Mouse (Mus musculus) neural tube, embryonic 14.5 days (tissue): ENCODE measurements around the gene Tspo. TPM values are rescaled to one million over a fixed set of nuclear protein-coding genes. Genes with fewer than 3 reads are reported as not detected.

Source experiments
- ATAC-seq: fragments of 200-750 bp; cut with Nextera tagmentation; 2 replicates; pipeline ENCODE4 v1.8.0; 2017; ENCODE audit warnings: low read depth, mild to moderate bottlenecking, moderate TSS enrichment, moderate library complexity
- H3K27ac ChIP-seq: fragments of 300-500 bp; sonication (generic); 2 replicates; pipeline ENCODE4 v1.5.1; 2014; ENCODE audit warnings: low read depth, mild to moderate bottlenecking, control low read depth, low read length, moderate library complexity, mixed read lengths
- H3K27me3 ChIP-seq: fragments of 300-500 bp; sonication (generic); 2 replicates; pipeline ENCODE4 v1.6.1; 2014; ENCODE audit warnings: low read length; ENCODE audit not compliant: control insufficient read depth, insufficient read depth
- H3K36me3 ChIP-seq: fragments of 300-500 bp; sonication (generic); 2 replicates; pipeline ENCODE4 v1.6.1; 2014; ENCODE audit warnings: low read length, mixed read lengths; ENCODE audit not compliant: control insufficient read depth, insufficient read depth
- H3K4me1 ChIP-seq: fragments of 300-500 bp; sonication (generic); 2 replicates; pipeline ENCODE4 v1.6.1; 2014; ENCODE audit warnings: low read length; ENCODE audit not compliant: control insufficient read depth, insufficient read depth
- H3K4me2 ChIP-seq: fragments of 300-500 bp; sonication (generic); 2 replicates; pipeline ENCODE4 v1.6.1; 2014; ENCODE audit warnings: mild to moderate bottlenecking, low read depth, low read length, control low read depth
- H3K4me3 ChIP-seq: fragments of 300-500 bp; sonication (generic); 2 replicates; pipeline ENCODE4 v1.5.1; 2014; ENCODE audit warnings: low read depth, low read length, control low read depth, mixed read lengths
- H3K9ac ChIP-seq: fragments of 300-500 bp; sonication (generic); replicated peaks from 2 replicates; pipeline ENCODE4 v1.6.1; 2014; ENCODE audit warnings: low read depth, mild to moderate bottlenecking, control low read depth, low read length, mixed read lengths
- H3K9me3 ChIP-seq: fragments of 300-500 bp; sonication (generic); 2 replicates; pipeline ENCODE4 v1.6.1; 2016; ENCODE audit warnings: low read length; ENCODE audit not compliant: control insufficient read depth
- WGBS: fragments of 180-500 bp; shearing (Covaris S2); extraction: QIAGEN DNeasy Blood & Tissue Kit; methylation state at CpG from one replicate; pipeline ENCODE4 v1.1.7; 2014; 5-methylcytosine and 5-hydroxymethylcytosine counted together
- polyA plus RNA-seq: library from polyadenylated mRNA; unstranded; fragments of >200 nt; fragmentation: Nextera tagmentation; extraction: Ambion mirVana; gene quantifications from 2 replicates; pipeline ENCODE4 v1.2.1, GENCODE M21; 2014

The Tspo gene
- polyA plus RNA-seq, 1 experiment from 2014 or later, result 4.7 TPM

DNA sequence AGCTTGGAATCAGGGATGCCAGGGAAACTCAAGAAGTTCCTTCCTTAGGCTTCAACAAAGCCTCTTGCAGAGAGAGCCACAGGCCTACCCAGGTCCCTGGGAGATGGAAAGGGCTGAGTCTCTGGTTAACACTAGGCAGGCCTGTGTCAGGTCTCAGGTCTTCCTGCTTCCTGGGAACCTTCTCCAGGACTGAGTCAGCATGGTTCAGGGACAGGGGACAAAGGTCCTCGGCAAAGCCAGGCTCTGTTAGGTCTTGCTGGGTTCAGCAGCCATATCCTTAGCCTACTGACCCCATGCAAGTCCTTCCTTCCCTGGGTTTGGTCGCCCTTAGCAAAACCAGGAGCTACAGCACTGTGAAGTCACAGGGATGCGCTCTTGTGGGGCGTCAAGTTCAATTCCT, 27.4 kb downstream of the Tspo start:
- no peak for ATAC-seq
- no peak overlapping the region for H3K4me2 ChIP-seq
- no peak overlapping the region for H3K9ac ChIP-seq
- no peaks in the 10 kb centered on the region; the same call in 1 of the 2 replicates for H3K9me3 ChIP-seq
- WGBS, result 94% methylated on average over 4 of the region's 4 CpGs
- H3K4me3 ChIP-seq, result no peak overlapping the region
- H3K27ac ChIP-seq, result no peak overlapping the region
- H3K4me1 ChIP-seq, result peaks cover 12% of the 10 kb centered on the region; the same call in 1 of the 2 replicates
- H3K36me3 ChIP-seq, result peaks cover 19% of the 10 kb centered on the region
- H3K27me3 ChIP-seq, result no peaks in the 10 kb centered on the region

- no peaks in the 10 kb centered on the region for H3K27me3 ChIP-seq
- peaks cover 10% of the 10 kb centered on the region for H3K36me3 ChIP-seq
- ATAC-seq, result no peak
- H3K27ac ChIP-seq, result no peak overlapping the region
- H3K4me2 ChIP-seq, result no peak overlapping the region
- H3K9ac ChIP-seq, result no peak overlapping the region
- peaks cover 12% of the 10 kb centered on the region; the same call in 1 of the 2 replicates for H3K4me1 ChIP-seq
- no peaks in the 10 kb centered on the region; the same call in 1 of the 2 replicates for H3K9me3 ChIP-seq
- WGBS, result 92% methylated on average over 6 of the region's 6 CpGs
- H3K4me3 ChIP-seq, result no peak overlapping the region
Observed at GRCm38 (mm10) chr15:83591758-83592157, 28.4 kb downstream of the Tspo start.

- Histone ChIP-seq H3K27ac (no peak overlapping the region), H3K4me2 (peak overlapping the region; percentile 85; the same call in 1 of the 2 replicates), H3K9ac (peak overlapping the region; percentile 32; the same call in 1 of the 2 replicates), H3K4me3 (no peak overlapping the region), H3K36me3 (0 out of 2 replicates have a peak, but pooled peaks cover 3% of the 10 kb centered on the region), H3K4me1 (peaks cover 12% of the 10 kb centered on the region; the same call in 1 of the 2 replicates), H3K27me3 (no peaks in the 10 kb centered on the region), H3K9me3 (no peaks in the 10 kb centered on the region)
- 87% methylated on average over 8 of the region's 8 CpGs for WGBS
- no peak for ATAC-seq
Observed at GRCm38 (mm10) chr15:83592260-83593188, 29.1 kb downstream of the Tspo start.

GRCm38 (mm10) chr15:83593189-83593585, 29.8 kb downstream of the Tspo start:
- Histone ChIP-seq H3K4me1 (peaks cover 12% of the 10 kb centered on the region; the same call in 1 of the 2 replicates), H3K4me2 (peak overlapping the region; percentile 85; the same call in 1 of the 2 replicates), H3K9ac (peak overlapping the region; percentile 32; the same call in 1 of the 2 replicates), H3K4me3 (peak overlapping the region; percentile 71; the same call in 1 of the 2 replicates), H3K27ac (no peak overlapping the region), H3K27me3 (no peaks in the 10 kb centered on the region), H3K36me3 (0 out of 2 replicates have a peak, but pooled peaks cover 3% of the 10 kb centered on the region), H3K9me3 (no peaks in the 10 kb centered on the region)
- no peak for ATAC-seq

DNA sequence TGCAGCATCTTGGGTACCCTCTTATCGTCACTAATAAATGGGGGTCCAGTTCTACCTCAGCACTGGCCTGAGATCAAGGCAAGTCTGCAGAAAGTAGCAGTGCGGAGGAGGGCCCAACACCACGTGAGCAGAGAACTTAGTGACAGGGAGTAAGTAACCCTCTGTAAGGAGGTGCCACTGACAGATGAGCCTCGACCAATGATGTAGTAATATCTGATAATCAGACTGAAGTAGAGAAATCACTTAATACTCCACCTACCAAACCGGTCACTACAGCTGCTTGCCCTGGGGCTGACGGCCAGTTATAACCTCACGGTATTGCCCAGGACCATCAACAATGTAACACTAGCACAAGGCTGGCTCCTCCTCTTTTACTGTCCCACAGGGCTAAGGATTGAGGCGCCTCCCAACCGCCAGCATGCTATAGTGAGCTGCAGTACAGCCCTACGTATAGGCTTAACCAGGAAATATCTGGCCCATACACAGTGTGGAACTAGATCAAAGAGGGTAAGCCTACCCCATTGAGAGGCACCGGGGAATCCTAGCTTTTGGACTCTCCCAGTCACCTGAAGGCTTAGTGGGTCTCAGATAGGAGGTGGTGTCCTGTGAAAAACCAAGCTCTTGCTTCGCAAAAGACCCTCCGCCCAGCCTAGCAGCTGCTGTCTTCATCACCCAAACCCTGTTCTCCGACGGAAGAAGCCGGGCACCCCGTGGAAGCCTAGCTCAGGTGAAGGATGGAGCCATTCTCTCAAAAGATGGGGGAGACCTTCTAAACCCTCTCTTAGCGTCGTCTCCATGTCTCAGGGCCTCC, 30.5 kb downstream of the Tspo start:
- H3K4me1 ChIP-seq, result peaks cover 12% of the 10 kb centered on the region; the same call in 1 of the 2 replicates
- no peaks in the 10 kb centered on the region for H3K36me3 ChIP-seq
- ATAC-seq, result peak; percentile 41; the same call in 1 of the 2 replicates
- WGBS, result 9% methylated on average over 19 of the region's 19 CpGs
- H3K27me3 ChIP-seq, result no peaks in the 10 kb centered on the region
- peak overlapping the region; percentile 85 for H3K4me2 ChIP-seq
- H3K27ac ChIP-seq, result no peak overlapping the region
- no peaks in the 10 kb centered on the region for H3K9me3 ChIP-seq
- H3K9ac ChIP-seq, result peak overlapping the region; percentile 66
- peak overlapping the region; percentile 71 for H3K4me3 ChIP-seq

DNA sequence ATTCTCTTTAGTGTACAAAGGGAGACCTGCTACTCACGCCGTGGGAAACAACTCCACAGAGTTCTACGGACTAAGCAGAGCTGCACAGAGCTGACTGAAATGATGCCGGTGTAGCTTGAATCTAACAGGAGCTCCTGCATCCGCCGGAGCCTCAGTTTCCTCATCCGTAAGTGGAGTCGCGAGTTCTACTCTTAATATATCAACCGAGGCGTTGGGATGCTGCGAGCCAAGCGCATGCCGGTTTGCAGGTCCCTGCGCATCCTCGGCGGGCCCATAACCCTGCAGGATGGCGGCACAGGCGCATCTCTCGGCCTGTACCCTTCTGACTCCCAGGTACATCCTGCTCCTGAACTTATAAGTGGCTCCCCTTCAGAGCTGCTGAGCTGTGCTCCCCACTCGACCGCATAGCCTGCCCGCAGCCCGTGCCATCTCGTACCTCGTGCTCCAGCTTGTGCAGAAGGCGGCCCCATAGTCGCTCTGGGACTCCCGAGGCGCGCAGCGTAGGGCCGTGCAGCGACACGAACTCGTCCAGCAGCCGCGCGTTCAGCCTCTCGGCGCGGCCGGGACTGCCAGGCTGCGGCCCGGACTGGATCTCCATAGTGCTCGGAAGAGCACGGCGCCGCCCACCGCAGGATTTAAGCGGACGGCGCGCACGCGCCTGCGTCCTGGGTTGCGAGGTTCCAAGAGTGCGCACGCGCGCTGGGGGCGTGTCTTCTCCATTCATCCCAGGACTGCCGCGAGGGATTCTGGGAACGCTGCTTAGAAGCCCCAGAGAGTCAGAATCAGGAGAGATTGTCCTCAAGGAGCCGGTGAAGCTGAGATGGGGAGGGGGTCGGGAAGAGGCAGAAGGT, 31.3 kb downstream of the Tspo start, which contains the start of gene Ttll12:
Ttll12 (minus strand) TSS at position 645 of the 851 bp plus-strand sequence.
- Histone ChIP-seq H3K27ac (peak within 1 kb of the TSS; percentile 60), H3K4me1 (peaks cover 12% of the 10 kb centered on the region; the same call in 1 of the 2 replicates), H3K4me2 (peak within 1 kb of the TSS; percentile 85), H3K9ac (peak within 1 kb of the TSS; percentile 66), H3K27me3 (no peaks in the 10 kb centered on the region), H3K4me3 (peak within 1 kb of the TSS; percentile 71), H3K9me3 (no peaks in the 10 kb centered on the region), H3K36me3 (no peaks in the 10 kb centered on the region)
- WGBS, result under 1% methylated on average over 68 of the region's 68 CpGs
- ATAC-seq, result peak; percentile 95

DNA sequence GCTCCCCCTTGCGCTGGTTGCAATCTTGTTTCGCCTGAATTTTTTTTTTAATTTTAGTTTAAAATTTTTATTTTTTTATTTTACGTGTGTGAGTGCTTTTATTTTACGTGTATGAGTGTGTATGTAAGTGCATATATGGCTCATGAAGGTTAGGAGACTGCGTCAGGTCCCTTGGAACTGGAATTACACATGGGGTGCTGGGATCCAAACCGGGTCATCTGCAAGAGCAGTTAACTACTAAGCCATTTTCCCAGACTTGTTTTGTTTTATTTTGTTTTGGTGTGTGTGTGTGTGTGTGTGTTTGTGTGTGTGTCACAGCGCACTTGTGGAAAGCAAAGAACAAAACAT, 31.9 kb downstream of the Tspo start:
- Histone ChIP-seq H3K4me2 (peak overlapping the region; percentile 85), H3K9ac (peak overlapping the region; percentile 66; the same call in 1 of the 2 replicates), H3K27me3 (no peaks in the 10 kb centered on the region), H3K4me1 (peaks cover 12% of the 10 kb centered on the region; the same call in 1 of the 2 replicates), H3K27ac (peak overlapping the region; percentile 60; the same call in 1 of the 2 replicates), H3K36me3 (no peaks in the 10 kb centered on the region), H3K9me3 (no peaks in the 10 kb centered on the region), H3K4me3 (peak overlapping the region; percentile 71)
- 39% methylated on average over 7 of the region's 7 CpGs for WGBS
- ATAC-seq, result no peak

DNA sequence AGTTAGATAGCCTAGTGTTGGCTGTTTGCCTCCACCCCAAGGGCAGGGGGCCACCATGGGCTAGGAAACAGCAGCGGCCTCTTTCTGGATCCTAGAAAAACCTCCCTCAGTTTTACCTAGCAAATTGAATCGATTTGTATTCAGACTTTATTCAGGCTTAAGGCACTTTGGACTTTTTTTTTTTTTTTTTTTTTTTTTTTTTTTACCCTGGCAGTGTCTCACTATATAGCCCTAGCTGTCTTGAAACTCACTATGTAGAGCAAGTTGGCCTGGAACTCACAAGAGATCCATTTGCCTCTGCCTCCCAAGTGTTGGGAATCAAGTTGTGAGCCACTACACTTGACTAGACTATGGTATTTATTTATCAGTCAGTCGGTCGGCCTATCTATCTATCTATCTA, 33.4 kb downstream of the Tspo start:
- Histone ChIP-seq H3K4me3 (no peak overlapping the region), H3K27ac (no peak overlapping the region), H3K9ac (no peak overlapping the region), H3K4me2 (no peak overlapping the region), H3K36me3 (no peaks in the 10 kb centered on the region), H3K4me1 (peaks cover 12% of the 10 kb centered on the region; the same call in 1 of the 2 replicates), H3K27me3 (no peaks in the 10 kb centered on the region), H3K9me3 (no peaks in the 10 kb centered on the region)
- WGBS, result 91% methylated on average over 4 of the region's 4 CpGs
- ATAC-seq, result no peak
